Mouse (Mus musculus) forebrain, embryonic 12.5 days (tissue): ENCODE measurements around the gene Ccl6. TPM values are rescaled to one million over a fixed set of nuclear protein-coding genes. Genes with fewer than 3 reads are reported as not detected.

Source experiments
- ATAC-seq: fragments of 200-750 bp; cut with Nextera tagmentation; 2 replicates; pipeline ENCODE4 v1.8.0; 2017; ENCODE audit warnings: moderate TSS enrichment; ENCODE audit not compliant: low FRiP score
- H3K27ac ChIP-seq: fragments of 300-500 bp; sonication (generic); 2 replicates; pipeline ENCODE4 v1.5.1; 2016; ENCODE audit warnings: mild to moderate bottlenecking
- H3K27me3 ChIP-seq: fragments of 300-500 bp; sonication (generic); 2 replicates; pipeline ENCODE4 v1.6.1; 2016; ENCODE audit warnings: mild to moderate bottlenecking
- H3K36me3 ChIP-seq: fragments of 300-500 bp; sonication (generic); replicated peaks from 2 replicates; pipeline ENCODE4 v1.6.1; 2016; ENCODE audit warnings: mild to moderate bottlenecking
- H3K4me1 ChIP-seq: fragments of 300-500 bp; sonication (generic); 2 replicates; pipeline ENCODE4 v1.6.1; 2016
- H3K4me2 ChIP-seq: fragments of 300-500 bp; sonication (generic); 2 replicates; pipeline ENCODE4 v1.6.1; 2016; ENCODE audit warnings: mild to moderate bottlenecking, moderate library complexity
- H3K4me3 ChIP-seq: fragments of 300-500 bp; sonication (generic); replicated peaks from 2 replicates; pipeline ENCODE4 v1.5.1; 2016; ENCODE audit warnings: mild to moderate bottlenecking
- H3K9ac ChIP-seq: fragments of 300-500 bp; sonication (generic); 2 replicates; pipeline ENCODE4 v1.6.1; 2016; ENCODE audit warnings: mild to moderate bottlenecking
- H3K9me3 ChIP-seq: fragments of 300-500 bp; sonication (generic); 2 replicates; pipeline ENCODE4 v1.6.1; 2016
- WGBS: fragments of 180-500 bp; shearing (Covaris S2); methylation state at CpG from one replicate; pipeline ENCODE4 v1.1.7; 2016; 5-methylcytosine and 5-hydroxymethylcytosine counted together
- polyA plus RNA-seq: library from polyadenylated mRNA; unstranded; fragments of >200 nt; fragmentation: Nextera tagmentation; extraction: Ambion mirVana; gene quantifications from 2 replicates; pipeline ENCODE4 v1.2.1, GENCODE M21; 2016

Ccl6 gene
- polyA plus RNA-seq, 1 experiment from 2014 or later, result 0.91 TPM

DNA sequence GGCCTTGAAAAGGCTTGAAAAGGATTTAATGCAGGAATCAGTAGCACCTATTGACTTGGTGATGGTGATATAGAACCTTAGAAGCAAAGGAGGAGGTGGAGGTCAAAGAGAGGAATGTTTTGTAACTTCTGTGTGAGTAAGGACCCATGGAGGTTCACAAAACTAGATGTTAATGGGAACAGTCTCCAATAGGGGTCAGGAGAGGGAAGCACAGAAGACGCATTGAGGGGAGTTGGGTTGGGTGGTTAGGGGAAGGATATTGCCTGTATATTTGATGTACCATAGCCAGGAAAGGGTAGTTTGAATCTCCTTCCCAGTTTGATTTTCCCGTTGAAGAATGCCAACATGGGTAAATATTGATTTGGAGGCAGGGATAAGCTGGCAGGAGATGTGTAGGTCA lies 8.7 kb downstream of the Ccl6 start:
- 83% methylated on average over 2 of the region's 2 CpGs for WGBS
- H3K4me1 ChIP-seq, result no peaks in the 10 kb centered on the region
- H3K4me3 ChIP-seq, result no peak overlapping the region
- H3K9ac ChIP-seq, result no peak overlapping the region
- no peaks in the 10 kb centered on the region for H3K36me3 ChIP-seq
- H3K27ac ChIP-seq, result no peak overlapping the region
- H3K4me2 ChIP-seq, result no peak overlapping the region
- no peaks in the 10 kb centered on the region for H3K27me3 ChIP-seq
- H3K9me3 ChIP-seq, result no peaks in the 10 kb centered on the region
- ATAC-seq, result no peak

DNA sequence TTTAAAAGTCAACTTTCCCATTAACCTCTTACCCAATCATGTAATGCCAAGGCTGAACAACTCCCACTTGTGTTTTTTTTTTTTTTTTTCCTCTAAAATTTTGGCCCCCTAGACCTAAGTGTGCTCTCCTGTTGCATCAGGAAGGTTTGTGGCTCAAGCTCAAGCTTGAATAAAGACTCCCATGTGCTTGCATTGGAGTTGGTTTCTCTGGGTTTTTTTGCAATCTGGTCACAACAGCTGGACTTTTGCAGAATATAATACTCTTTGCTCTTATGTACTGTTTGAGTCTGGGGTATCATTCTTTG lies 9.5 kb downstream of the Ccl6 start:
- no peaks in the 10 kb centered on the region for H3K9me3 ChIP-seq
- H3K4me1 ChIP-seq, result no peaks in the 10 kb centered on the region
- no peaks in the 10 kb centered on the region for H3K36me3 ChIP-seq
- H3K27ac ChIP-seq, result no peak overlapping the region
- H3K4me3 ChIP-seq, result no peak overlapping the region
- no peak overlapping the region for H3K9ac ChIP-seq
- no peak for ATAC-seq
- H3K4me2 ChIP-seq, result no peak overlapping the region
- H3K27me3 ChIP-seq, result no peaks in the 10 kb centered on the region

DNA sequence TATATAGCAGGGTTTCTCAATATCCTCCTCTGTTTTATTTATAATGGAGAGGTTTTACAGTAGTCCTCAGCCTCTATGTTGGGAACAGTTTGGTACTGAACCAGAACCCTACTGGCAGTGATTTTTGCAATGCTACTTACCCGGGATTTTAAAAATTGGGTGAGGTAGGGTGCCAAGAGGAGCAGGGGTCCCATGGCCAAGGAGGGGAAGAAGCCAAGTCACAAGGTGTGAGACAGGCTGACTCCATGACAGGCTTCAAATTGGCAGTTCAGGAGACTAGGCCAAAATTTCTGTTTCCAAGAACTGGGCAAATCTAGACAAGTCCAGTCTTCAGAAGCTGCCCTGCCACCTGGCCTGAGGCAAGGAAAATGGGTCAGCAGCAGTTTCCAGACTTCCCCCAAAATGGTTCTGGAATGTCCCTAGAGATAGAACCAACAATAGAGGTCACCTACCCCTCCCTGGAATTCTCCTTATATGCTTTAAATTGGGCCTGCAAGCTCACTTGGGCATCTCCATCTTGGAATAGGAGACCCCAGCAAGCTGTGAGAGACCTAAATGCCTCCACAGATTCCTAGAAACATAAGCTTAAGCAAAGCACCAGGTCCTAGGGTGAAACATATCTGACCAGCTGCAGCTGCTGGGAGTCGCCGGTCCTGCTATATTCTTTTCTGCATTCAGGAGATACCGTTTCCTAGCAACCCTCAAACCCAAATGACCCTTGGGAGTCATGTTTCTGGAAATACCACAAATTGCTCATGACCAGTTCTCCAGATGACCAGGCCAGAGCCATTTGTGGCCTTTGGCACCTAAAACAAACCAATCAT lies 10.0 kb downstream of the Ccl6 start:
- H3K4me1 ChIP-seq, result no peaks in the 10 kb centered on the region
- H3K9me3 ChIP-seq, result no peaks in the 10 kb centered on the region
- no peak overlapping the region for H3K9ac ChIP-seq
- H3K4me3 ChIP-seq, result no peak overlapping the region
- H3K27me3 ChIP-seq, result no peaks in the 10 kb centered on the region
- no peak for ATAC-seq
- WGBS, result 74% methylated on average over 4 of the region's 4 CpGs
- no peak overlapping the region for H3K27ac ChIP-seq
- H3K4me2 ChIP-seq, result no peak overlapping the region
- no peaks in the 10 kb centered on the region for H3K36me3 ChIP-seq

DNA sequence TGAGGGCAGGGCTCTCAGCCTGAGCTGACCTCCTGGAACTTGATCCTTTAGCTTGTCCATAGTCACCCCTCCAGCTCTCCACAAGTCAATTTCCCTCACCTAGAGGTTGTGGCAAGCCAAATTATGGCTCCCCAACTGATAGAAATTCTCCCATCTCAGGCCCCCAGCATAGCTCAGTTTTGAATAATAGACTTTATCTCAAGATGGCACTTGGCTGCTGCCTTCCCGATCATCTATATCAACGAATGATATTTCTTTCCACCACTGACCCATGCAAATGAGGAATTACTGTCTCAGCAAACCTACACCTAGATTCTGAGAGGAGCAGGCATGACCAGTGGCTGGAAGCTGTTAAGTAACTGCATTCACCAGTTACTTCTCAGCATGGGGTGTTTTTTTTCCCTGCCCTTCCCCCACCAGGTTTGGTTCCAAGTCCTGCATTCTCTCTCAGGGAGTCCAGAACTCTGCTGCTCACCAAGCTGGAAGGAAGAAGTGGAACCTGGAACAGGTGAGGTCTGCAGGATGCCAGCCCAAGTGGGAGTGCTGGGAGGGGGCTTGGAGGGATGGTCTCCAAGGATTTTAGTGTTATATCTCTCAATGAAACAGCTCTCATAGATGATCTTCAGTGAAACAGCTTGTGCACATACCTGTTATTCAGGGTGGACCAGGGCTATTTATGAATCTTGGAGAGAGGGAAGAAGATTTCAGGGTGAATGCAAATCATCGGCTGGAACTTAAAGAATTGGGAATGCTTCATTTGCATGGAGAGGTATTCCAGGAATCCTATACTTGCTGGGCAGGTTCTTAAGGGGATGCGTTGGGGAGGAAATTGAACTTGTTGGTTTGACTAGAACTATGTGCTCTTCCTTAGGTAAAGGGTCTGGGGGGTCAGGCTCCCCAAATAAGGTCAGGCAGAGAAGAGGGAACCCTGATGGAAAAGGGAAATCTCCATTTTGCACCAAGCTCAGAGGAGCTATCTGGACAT lies 11.0 kb downstream of the Ccl6 start:
- no peak for ATAC-seq
- no peak overlapping the region for H3K27ac ChIP-seq
- WGBS, result 85% methylated on average over 4 of the region's 4 CpGs

DNA sequence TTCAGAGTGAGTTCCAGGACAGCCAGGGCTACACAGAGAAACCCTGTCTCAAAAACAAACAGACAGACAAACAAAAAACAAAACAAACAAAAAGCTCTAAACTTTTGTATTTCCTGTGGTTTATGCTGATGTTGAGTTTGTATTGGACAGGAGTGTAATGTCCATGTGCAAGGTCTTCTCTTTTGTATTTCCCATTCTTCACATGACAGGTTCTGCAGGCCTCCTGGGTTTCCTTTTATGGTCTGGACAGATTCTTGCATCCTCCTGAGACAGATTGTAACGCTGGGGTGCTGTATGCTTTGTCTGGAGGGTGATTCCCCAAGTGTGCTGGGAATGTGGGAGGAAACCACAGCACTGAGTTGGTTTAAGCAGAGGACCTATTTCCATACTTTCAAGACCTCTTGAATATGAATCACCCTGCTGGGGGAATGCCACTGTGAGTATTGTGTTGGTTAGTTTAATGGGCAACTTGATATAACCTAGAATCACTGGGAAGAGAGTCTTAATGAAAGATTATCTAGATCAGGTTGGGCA lies 12.1 kb downstream of the Ccl6 start:
- H3K36me3 ChIP-seq, result no peaks in the 10 kb centered on the region
- no peak overlapping the region for H3K27ac ChIP-seq
- H3K4me2 ChIP-seq, result no peak overlapping the region
- no peaks in the 10 kb centered on the region for H3K4me1 ChIP-seq
- no peaks in the 10 kb centered on the region for H3K9me3 ChIP-seq
- 71% methylated on average over 1 of the region's 1 CpGs for WGBS
- H3K9ac ChIP-seq, result no peak overlapping the region
- no peak for ATAC-seq
- no peak overlapping the region for H3K4me3 ChIP-seq
- H3K27me3 ChIP-seq, result no peaks in the 10 kb centered on the region

More for the DNA sequence above, 11.0 kb downstream of the Ccl6 start:
- Histone ChIP-seq H3K36me3 (no peaks in the 10 kb centered on the region), H3K4me3 (no peak overlapping the region), H3K9ac (no peak overlapping the region), H3K4me2 (no peak overlapping the region), H3K4me1 (no peaks in the 10 kb centered on the region), H3K9me3 (no peaks in the 10 kb centered on the region), H3K27me3 (no peaks in the 10 kb centered on the region)

DNA sequence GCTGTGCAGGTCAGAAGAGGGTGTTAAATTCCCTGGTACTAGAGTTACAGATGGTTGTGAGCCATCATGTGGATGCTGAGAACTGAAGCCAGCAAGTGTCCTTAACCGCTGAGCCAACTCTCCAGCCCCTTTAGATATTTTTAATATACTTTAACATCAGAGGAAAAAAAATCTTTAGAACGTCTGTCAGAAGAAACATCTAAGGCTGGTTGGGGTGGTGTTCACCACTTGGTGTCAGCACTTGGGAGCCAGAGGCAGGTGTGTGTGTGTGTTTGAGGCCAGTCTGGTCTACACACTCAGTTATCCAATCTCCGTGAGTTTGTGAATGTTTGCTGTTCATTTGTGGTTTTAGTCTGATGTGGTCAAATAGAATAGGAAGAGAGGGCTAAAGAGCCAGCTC lies 13.9 kb downstream of the Ccl6 start:
- WGBS, result 79% methylated on average over 3 of the region's 3 CpGs
- Histone ChIP-seq H3K27me3 (no peaks in the 10 kb centered on the region), H3K4me3 (no peak overlapping the region), H3K36me3 (no peaks in the 10 kb centered on the region), H3K4me2 (no peak overlapping the region), H3K27ac (no peak overlapping the region), H3K9me3 (no peaks in the 10 kb centered on the region), H3K4me1 (no peaks in the 10 kb centered on the region), H3K9ac (no peak overlapping the region)
- no peak for ATAC-seq

DNA sequence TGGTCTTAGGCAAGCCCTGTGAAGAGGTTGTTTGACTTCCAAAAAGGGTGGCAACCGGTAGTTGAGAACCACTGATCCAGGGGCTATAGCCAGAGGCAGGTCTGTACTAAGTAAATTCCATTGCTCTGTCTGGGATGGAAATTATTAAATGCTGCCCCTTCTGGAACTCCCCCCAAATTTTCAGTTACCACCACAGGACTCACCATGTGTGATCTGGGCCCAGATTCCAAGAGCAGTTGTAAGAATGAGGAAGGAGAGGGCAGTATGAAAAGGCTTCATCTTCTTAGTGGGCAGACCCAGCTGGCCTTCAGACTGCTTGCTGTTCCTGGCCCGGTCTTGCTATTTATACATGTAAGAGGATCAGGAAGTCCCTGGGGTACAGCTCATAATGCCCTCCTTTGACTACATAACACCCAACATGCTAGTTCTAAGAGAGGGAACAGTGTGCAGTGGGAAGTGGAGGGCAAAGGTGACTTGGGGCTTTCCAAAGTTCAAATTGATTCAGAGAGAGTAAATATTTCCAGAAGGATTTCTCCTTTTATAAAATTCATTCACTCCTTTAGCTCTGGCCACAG lies 14.6 kb downstream of the Ccl6 start, which contains the start of gene Ccl9:
TSS of gene Ccl9 (minus strand) at position 451 of the 575 bp plus-strand sequence.
- WGBS, result 58% methylated on average over 2 of the region's 2 CpGs
- Histone ChIP-seq H3K9ac (no peak within 1 kb of the TSS), H3K9me3 (no peaks in the 10 kb centered on the region), H3K4me1 (no peaks in the 10 kb centered on the region), H3K27ac (no peak within 1 kb of the TSS), H3K36me3 (no peaks in the 10 kb centered on the region), H3K4me2 (no peak within 1 kb of the TSS), H3K27me3 (no peaks in the 10 kb centered on the region), H3K4me3 (no peak within 1 kb of the TSS)
- no peak for ATAC-seq

DNA sequence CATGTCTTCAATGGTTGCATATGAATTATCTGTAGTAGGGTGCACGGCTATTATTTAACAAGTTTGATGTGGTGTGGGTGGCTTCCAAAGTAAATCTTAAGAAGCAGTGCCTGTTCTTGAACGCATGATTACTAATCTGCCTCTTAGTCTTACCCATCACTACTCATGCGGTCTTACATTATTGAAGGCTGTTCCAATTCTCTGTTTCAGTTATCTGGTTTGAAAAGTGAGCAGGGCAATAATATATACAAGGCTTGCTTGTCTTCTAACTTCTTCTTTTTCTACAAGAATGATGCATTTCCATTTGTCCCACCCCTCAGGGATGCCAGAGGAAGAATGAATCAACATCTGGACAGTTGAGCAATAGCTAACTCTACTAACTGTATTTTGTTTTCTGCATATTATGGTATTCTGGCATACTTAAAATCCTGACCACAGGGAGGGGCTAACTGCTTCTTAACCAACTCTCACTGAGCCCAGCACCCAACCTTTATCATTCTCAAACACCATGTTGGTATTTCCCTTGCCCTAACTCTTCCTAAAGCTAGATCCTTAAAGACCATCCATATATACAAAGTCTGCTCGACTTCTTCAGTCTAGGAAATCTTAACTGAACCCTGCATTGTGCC lies 15.8 kb downstream of the Ccl6 start:
- no peaks in the 10 kb centered on the region for H3K36me3 ChIP-seq
- no peaks in the 10 kb centered on the region for H3K4me1 ChIP-seq
- H3K4me3 ChIP-seq, result no peak overlapping the region
- ATAC-seq, result no peak
- H3K9ac ChIP-seq, result no peak overlapping the region
- H3K27me3 ChIP-seq, result no peaks in the 10 kb centered on the region
- WGBS, result 84% methylated on average over 4 of the region's 4 CpGs
- no peaks in the 10 kb centered on the region for H3K9me3 ChIP-seq
- no peak overlapping the region for H3K4me2 ChIP-seq
- H3K27ac ChIP-seq, result no peak overlapping the region

DNA sequence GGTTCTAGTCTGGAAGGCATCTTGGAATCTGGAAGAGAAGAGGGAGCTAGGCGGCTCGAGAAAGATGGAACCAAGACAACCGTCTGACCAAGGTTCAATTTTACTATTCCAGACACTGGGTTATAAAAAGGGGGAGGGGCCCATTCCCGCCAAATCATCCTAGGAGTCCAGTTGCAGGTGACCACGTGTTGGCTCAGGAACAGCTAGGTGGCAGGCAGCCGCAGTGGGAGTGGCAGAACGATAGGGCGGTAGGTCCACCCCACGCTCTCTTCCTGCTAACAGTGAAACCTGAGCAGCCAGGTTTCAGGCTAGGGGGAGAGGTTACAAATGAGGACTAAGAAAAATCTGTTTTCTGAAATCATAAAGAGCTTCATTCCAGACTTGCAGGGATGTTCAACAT lies 20.1 kb downstream of the Ccl6 start:
- Histone ChIP-seq H3K4me1 (no peaks in the 10 kb centered on the region), H3K36me3 (no peaks in the 10 kb centered on the region), H3K4me3 (no peak overlapping the region), H3K27ac (no peak overlapping the region), H3K9ac (no peak overlapping the region), H3K27me3 (no peaks in the 10 kb centered on the region), H3K4me2 (no peak overlapping the region), H3K9me3 (no peaks in the 10 kb centered on the region)
- 71% methylated on average over 9 of the region's 9 CpGs for WGBS
- ATAC-seq, result no peak

DNA sequence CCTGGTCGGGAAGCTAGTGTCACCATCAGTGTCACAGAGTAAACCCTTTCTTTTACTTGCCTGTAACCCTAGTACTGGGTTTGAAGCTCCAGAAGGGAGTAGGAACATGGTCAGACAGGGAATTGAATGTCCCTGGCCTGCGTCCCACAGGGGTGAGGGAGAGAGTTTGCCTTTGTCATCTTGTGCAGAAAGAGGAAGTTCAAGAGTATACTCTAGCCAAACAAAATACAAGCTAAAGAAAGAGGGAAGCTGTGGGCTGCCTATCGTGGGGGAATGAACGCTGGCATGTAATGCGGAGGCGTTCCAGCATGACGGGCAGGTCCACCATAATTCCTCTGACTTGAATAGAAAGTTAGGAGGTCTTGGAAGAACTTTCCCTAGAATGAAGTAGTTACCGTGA lies 20.7 kb downstream of the Ccl6 start:
- no peak overlapping the region for H3K4me2 ChIP-seq

DNA sequence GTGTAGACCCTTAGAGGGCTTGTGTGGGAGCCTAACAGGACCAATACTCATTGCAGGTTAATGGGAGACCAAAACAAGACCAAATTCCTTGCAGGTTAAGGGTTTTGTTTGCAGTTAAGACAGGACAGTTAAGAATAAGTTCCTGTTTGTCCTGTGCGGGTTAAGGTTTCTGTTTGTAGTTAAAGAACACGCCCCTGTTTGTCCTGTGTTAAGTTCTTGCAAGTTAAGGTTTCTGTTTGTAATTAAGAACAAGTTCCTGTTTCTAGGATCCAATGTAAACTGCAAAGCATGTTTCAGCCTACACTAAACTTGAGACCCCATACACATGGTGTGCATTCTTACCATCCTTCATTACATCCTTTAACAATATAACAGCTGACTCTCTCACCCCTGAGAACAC lies 22.7 kb downstream of the Ccl6 start:
- Histone ChIP-seq H3K4me2 (no peak overlapping the region), H3K4me3 (no peak overlapping the region), H3K9ac (no peak overlapping the region), H3K4me1 (no peaks in the 10 kb centered on the region), H3K9me3 (no peaks in the 10 kb centered on the region), H3K27me3 (no peaks in the 10 kb centered on the region), H3K27ac (no peak overlapping the region), H3K36me3 (no peaks in the 10 kb centered on the region)
- ATAC-seq, result no peak
- 87% methylated on average over 2 of the region's 2 CpGs for WGBS

More for the DNA sequence above, 20.7 kb downstream of the Ccl6 start:
- H3K4me1 ChIP-seq, result no peaks in the 10 kb centered on the region
- WGBS, result 92% methylated on average over 8 of the region's 8 CpGs
- H3K4me3 ChIP-seq, result no peak overlapping the region
- no peaks in the 10 kb centered on the region for H3K9me3 ChIP-seq
- H3K36me3 ChIP-seq, result no peaks in the 10 kb centered on the region
- H3K9ac ChIP-seq, result no peak overlapping the region
- no peak for ATAC-seq
- H3K27ac ChIP-seq, result no peak overlapping the region
- H3K27me3 ChIP-seq, result no peaks in the 10 kb centered on the region

DNA sequence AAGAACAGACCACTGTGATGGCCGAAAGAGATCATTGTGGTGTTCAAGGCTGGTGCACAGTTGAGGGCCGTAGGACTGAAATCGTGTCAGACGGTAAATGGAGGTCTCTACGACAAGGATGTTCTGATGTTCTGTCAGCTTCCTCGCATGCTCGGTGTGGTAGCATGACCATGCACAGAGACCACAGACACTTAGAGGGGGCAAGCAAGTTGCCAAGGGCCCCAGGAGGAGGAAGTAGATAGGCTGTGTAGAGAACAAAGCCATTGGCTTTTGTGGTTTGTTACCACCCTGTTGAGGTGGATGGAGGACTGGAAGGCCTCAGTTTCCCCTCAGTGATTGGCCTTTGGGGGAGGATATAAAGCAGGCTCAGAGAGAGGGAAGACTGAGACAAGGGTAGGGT lies 23.6 kb downstream of the Ccl6 start:
- Histone ChIP-seq H3K9me3 (no peaks in the 10 kb centered on the region), H3K4me3 (no peak overlapping the region), H3K27me3 (no peaks in the 10 kb centered on the region), H3K4me1 (no peaks in the 10 kb centered on the region), H3K4me2 (no peak overlapping the region), H3K9ac (no peak overlapping the region), H3K36me3 (no peaks in the 10 kb centered on the region), H3K27ac (no peak overlapping the region)
- 94% methylated on average over 7 of the region's 7 CpGs for WGBS
- ATAC-seq, result no peak
